Mouse (Mus musculus) gastrocnemius, adult 8-10 months (tissue): ENCODE data around the gene Rps27rt. TPM values are rescaled to one million over a fixed set of nuclear protein-coding genes. Genes with fewer than 3 reads are reported as not detected.
A peak's percentile ranks its signal among the peaks of the same experiment; 100 is the strongest.
"Not testable (repeated sequence)": the region's sequence is repeated elsewhere in the genome, so short reads cannot be mapped to it uniquely, and the experiment has no call there.

Experiments
- DNase-seq, 2 experiments: peaks; one replicate each; pipeline ENCODE4 v3.0.0; 2022; ENCODE audit warnings: low spot score in 2 of 2
- total RNA-seq, 4 experiments: library from RNA; stranded (reverse); gene quantifications; 2 replicates each; pipeline ENCODE4 v1.2.4; 2022

The Rps27rt gene
- total RNA-seq, 4 experiments from 2014 or later: 10.3 to 22.0 (median 17.3) TPM

- no peak for DNase-seq
Observed at GRCm38 (mm10) chr9:114985741-114986140, 3.2 kb upstream of the Rps27rt start.

DNA sequence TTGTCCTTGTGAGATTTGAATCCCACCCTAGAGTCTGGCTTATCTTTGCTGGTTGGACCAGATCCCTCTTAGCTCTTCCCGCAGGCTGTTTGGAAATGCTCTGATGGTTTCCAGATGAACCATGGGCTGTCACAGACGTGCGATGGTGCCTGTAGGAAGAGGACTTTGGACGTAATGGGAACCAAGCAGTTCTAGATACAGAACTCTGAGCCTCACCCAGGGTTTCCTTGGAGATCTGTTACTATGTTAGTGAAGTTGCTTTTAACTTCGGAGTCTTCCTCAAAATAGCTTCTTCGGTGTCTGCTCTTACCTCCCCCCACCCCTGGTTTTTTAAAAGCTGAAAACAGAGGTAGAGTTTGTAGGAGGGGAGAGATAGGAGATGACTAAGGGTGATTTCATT, 2.6 kb downstream of the Rps27rt start:
- no peak for DNase-seq

DNA sequence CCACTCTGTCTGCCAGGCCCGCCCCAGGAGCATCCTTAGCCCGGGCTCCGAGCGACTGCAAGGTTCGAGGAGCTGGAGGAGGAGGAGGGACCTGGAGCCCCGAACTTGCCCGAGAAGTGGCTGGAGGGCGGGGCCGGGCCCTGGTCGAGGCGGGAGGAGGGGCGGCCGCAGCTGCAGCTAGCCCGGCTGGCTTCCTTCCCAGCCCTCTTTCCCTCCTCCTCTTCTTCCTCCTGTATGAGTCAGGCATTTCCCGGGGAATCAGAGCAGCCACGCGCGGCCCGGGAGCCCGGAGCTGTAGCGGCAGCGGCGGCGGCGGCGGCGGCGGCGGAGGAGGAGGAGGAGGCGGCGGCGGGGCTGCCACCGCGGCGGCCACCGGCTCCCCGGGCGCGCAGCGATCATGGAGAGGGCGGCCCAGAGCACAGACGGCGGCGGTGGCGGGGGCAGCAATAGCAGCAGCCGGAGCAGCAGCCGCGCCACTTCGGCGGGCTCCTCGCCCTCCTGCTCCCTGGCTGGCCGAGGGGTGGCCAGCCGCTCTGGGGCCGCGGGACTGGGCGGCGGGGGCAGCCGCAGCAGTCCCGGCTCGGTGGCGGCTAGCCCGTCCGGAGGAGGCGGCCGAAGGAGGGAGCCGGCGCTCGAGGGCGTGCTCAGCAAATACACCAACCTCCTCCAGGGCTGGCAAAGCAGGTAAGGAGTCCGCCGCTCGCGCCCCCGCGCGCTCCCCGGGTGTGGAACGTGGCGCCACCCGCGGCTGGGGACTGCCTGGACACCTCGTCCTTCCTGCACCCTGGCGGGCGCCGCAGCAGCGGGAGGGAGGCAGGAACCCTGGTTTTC, 4.0 kb downstream of the Rps27rt start, which contains the start of gene Osbpl10:
Gene Osbpl10, plus strand, starts transcription at position 289 of the 831 bp plus-strand sequence.
- peak; percentile 68 to 78 for DNase-seq

DNA sequence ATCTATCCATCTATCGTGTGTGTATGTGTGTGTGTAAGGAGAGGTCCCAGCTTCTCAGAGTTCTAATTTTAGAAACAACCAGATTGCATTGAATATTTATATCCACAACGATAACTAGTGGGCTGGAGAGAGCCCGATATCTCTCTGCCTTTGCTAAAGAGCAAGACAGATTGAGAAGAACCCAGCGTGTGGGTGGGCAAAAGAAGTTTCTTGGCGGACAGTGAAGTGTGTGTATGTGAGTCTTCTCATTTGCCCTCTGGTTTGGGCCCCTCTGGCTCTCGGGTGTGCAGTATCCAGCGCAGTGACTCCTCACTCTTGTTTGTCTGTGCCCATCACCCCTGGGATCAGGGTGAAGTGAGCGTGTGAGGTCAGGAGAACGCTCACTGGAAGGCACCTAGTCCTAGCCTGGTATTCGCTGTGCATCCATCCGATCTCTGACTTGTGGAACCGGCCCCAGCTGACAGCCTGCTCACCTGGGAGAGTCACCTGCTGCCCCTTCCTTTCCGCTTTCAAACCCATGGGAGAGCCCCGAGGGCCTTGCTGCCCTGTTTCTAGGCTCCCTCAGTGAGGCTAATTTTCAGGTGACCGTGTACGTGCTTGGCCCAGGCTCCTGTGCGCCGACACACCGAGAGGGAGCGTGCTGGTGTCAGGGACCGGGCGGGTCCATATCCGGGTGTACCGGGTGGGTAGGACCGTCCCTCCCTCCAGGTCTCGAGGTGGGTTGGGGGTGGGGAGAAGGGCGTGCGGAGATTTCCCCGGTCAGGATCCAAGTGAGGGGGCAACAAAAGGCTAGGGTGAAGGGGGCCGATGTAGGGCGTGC, 4.9 kb downstream of the Rps27rt start:
- DNase-seq: no peak

DNA sequence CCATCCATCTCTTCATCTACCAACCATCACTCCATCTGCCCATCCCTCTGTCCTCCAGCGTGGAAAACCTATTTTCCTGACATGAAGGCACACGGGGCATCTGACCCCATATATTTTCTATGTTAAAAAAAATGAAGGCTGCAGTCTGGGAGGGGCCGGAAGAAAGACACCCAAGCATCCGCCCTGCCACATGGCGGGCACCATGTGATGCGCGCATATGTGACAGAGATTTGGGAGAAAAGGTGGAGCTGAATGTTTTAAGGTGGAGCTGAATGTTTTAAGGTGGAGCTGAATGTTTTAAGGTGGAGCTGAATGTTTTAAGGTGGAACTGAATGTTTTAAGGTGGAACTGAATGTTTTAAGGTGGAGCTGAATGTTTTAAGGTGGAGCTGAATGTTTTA, 16.3 kb downstream of the Rps27rt start:
- DNase-seq: not testable (repeated sequence)

- no peak for DNase-seq
Observed at GRCm38 (mm10) chr9:114964093-114964492, 18.4 kb downstream of the Rps27rt start.

DNA sequence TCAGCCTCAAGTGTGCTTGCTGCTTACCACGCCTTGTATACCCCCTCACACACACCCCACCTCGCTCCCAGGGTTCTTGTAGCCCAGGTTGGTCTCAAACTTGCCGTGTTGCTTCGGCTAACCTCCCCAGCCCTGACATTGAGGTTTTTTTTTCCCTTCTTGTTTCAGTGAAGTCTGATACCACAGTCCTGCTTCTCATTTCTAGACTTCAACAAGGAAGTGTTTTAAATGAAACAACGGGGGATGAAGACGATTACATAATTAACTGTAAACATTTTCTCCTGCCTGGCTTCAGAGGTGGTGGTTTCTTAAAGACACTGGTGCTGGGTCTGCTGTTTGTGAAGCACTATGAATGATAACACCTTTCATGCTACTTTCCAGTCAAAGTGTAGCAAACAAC, 21.7 kb downstream of the Rps27rt start:
- no peak for DNase-seq

GRCm38 (mm10) chr9:114960043-114960789, 22.3 kb downstream of the Rps27rt start:
- peak; percentile 30 to 49 for DNase-seq

DNA sequence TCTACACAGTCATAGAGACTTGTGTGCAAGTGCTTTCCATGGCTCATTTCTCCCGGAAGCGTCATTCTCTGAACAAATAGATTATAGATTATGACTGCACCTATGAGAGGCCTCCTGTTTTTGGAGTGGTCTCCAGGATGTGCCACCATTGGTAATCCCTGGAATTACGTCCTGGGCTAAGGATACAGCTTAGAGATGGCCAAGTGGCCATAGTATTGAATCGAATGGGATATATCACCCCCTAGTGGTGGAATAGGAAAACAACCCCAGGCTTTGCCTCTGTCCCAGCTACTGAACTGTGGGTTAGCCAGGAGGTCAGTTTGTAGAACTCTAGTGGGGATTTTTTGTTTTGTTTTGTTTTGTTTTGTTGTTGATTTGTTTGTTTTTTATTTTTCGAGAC, 25.6 kb downstream of the Rps27rt start:
- DNase-seq: no peak

DNA sequence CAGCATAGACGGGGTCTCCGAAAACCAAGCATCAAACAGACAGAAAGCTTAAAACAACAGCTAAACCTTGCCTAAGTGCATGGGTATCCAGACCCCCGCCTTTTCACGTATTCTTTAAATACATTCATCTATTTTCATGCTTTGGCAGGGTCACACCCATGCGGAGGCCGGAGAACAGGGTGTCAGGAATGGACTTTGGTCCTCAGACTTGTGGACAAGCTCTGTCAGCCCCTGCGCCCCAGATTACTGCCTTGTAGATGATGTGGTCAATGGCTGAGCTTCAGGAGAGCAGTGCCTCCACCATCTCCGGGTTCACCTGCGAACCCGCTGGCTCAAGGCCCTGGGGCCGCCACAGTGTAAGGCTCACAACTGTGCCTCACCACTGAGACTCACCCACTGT, 27.2 kb downstream of the Rps27rt start:
- DNase-seq: no peak

DNA sequence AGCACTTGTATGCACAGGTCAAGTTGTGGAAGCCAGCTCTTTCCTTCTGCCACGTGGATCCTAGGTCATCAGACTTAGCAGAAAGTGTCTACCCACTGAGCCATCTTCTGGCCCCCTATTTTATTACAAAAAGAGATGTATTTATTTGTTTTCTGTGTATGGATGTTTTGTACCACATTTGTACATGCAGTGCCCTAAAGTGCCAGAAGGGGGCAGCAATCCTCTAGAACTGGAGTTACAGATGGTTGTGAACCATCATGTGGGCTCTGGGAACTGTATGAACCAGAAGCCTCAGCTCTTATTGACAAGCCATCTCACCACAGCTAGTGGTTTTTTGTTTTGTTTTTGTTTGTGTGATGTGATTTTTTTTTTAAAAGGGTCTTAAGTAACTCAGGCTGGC, 29.7 kb downstream of the Rps27rt start:
- no peak for DNase-seq

- no peak for DNase-seq
Observed at GRCm38 (mm10) chr9:114948395-114948794, 34.1 kb downstream of the Rps27rt start.

DNA sequence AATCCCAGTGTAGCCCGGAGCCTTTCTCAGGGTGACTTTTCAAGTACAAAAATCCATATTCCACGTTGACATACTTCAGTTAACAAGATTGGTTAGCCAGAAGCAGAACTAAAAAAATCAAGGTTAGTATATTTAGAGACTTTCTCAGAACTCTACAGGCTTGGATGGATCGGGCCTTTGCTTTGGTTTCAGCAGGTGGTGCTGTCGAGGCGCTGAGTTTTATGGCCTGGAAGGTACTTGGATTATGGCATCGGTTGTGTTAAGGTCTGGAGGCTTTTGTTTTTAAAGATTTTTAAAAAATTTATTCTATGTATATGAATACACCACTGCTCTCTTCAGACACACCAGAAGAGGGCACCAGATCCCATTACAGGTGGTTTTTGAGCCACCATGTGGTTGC, 37.0 kb downstream of the Rps27rt start:
- no peak for DNase-seq

GRCm38 (mm10) chr9:114944642-114945041, 37.9 kb downstream of the Rps27rt start:
- DNase-seq: no peak

DNA sequence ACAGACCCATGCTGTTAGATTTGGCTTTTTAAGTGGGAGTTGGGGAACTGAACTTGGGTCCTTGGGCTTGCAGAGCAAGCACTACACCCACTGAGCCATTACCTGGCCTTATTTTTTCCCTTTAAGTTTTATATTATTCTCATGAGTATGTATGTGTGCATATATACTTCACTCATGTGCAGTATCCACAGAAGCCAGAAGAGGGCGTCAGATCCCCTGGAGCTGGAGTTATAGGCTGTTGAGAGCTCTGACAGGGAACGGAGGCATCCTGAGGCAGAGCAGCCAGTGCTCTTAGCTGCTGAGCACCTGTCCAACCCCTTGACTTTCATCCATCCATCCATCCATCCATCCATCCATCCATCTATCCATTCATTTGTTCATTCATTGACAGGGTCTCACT, 45.9 kb downstream of the Rps27rt start:
- no peak for DNase-seq

DNA sequence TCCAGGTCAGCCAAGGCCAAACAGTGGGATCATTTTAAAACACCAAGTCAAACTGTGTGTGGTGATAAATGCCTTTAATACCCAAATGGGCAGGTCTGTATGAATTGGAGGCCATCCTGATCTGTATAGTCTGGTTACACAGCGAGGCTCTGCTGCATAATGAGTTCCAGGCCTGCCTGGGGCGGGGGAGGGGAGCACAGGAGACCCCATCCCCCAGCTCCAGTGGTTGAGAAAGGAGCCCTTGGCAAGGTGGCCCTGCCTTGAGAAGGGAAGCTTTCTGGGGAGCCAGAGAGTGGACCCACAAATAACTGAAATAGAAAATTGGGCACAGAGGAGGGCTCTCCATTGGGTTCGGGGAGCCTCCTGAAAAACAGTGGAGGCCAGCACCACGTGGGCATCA, 47.2 kb downstream of the Rps27rt start:
- no peak for DNase-seq

- no peak for DNase-seq
Observed at GRCm38 (mm10) chr9:114934231-114934630, 48.3 kb downstream of the Rps27rt start.

- DNase-seq: peak; percentile 96 to 97
Observed at GRCm38 (mm10) chr9:114933723-114934171, 48.8 kb downstream of the Rps27rt start, which contains the start of gene Gpd1l. Gene Gpd1l (minus strand): TSS chr9:114933987.

DNA sequence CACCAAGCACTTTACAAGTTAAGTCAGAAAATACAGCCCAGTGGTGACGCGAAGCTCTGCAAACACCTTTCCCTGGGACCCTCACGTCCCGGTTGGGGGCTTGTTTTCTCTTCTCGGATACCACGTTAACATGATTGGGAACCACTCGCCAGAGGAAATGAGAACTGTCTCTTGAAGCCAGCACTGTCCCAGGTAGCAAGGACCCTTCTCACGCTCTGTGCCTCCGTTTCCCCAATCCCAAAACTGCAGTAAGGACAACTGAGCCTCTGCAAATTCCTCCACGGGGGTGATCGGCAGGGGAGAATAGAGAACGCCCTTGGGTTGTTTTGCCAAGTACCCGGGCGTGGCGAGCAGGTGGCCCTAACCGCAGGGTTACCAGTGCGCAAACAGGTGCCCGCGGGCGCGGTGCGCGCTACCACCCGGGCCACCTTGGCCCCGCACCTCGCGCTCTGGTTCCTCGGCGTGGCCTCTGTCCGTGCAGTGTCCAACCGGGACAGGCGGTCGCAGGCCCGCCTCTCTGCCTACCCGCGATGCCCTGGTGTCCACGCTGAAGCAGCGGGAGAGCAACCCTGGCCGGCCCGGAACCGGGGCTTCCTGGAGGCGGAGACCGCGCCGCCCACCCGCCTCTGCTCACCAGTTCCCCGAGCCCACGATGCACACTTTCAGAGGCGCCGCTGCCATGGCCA, 49.4 kb downstream of the Rps27rt start:
- DNase-seq: no peak

- DNase-seq: no peak
Observed at GRCm38 (mm10) chr9:114932607-114933006, 49.9 kb downstream of the Rps27rt start.
